Mouse (Mus musculus): ENCODE results near the gene Arhgap18.

Gene Arhgap18

DNA sequence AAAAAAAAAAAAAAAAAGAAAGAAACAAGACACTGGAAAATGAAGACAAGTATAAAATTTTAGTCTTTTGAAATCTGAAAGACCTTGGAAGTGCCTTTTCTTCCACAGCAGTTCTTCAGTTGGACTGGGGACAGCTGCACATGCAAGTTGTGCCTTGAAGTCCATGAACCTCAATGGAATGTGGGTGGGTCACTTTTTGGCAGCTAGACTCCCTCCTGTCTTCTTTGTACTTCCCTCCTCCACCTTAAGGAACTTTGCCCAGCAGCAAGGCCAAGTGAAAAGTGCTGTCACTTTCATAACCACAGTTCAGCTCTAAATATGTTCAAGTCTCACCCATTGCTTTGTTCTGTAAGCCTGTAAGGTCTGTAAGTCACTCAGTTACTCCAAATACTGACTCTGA, 23.2 kb downstream of the Arhgap18 start:
- no peak for DNase-seq (ENCODE audit: low spot score)

DNA sequence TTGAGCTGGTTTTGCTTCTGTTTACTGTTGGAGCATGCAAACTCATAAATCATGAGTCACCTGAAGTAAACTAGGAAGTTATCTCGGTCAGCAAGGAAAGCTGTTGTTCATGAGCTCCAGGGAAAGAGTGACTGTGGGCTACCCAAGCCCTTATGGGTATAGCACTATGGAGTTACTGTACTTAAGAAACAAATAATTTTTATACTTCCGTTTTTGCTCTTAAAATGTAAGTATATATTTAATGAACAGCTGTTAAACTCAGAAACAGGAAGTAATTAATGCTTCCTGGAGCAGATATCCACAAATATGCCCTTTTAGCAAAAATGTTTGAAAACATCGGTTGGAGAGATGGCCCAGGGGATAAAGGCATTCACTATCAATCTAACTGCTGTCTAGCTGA, 27.4 kb downstream of the Arhgap18 start:
- DNase-seq (ENCODE audit: low spot score) = no peak

DNA sequence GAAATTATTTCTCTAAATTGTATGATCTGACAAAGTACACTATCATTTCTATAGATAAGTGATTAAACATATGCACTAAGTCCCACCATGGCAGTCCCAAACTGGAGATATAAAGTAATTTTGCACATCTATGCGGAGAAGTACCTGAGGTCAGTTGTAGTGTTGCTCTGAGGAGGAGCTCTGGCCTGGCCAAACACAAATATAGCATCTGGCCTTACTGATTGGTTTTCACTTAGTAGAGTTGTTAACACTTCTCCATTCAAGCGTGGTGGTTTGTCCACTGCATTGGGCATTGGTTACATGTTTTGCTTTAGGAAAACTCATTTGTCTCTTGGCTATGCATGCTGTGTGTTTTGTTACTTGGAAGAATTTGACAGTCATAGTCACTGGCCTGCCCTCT, 36.5 kb downstream of the Arhgap18 start:
- DNase-seq (ENCODE audit: low spot score) = no peak

DNA sequence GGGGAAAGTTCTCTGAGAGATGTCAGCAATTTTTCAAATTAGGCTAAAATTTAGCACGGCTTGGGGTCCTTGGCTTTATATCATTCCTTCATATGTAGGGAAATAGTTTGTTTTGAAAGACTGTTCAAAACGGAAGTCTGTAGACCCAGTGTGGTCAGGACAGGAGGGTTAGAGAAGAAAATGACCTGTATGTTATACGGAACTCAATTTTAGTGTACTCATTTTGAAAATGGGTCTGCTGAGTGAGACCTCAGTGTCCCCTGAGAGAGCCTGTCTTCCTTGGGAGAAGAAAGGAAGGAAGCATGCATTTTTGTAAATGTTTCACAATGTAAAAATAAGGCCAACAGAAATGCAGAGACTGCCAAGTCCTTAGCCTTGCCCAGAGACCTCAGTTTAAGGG, 38.6 kb downstream of the Arhgap18 start:
- no peak for DNase-seq (ENCODE audit: low spot score)

DNA sequence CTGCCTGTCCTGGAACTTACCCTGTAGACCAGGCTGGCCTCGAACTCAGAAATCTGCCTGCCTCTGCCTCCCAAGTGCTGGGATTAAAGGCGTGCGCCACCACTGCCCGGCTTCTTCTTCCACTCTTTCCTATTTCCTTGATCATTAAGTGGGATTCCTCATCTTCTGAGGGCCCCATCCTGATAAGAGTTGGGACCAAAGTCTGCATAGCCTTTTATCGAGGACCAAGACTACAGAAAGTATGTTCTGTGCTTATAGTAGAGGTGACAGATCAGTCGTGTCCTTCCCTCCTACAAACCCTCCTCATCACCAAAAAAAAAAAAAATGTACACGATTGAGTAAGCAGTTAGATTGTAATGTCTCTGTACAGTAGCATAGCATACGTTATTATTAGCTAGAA, 39.8 kb downstream of the Arhgap18 start:
- no peak for DNase-seq (ENCODE audit: low spot score)

DNA sequence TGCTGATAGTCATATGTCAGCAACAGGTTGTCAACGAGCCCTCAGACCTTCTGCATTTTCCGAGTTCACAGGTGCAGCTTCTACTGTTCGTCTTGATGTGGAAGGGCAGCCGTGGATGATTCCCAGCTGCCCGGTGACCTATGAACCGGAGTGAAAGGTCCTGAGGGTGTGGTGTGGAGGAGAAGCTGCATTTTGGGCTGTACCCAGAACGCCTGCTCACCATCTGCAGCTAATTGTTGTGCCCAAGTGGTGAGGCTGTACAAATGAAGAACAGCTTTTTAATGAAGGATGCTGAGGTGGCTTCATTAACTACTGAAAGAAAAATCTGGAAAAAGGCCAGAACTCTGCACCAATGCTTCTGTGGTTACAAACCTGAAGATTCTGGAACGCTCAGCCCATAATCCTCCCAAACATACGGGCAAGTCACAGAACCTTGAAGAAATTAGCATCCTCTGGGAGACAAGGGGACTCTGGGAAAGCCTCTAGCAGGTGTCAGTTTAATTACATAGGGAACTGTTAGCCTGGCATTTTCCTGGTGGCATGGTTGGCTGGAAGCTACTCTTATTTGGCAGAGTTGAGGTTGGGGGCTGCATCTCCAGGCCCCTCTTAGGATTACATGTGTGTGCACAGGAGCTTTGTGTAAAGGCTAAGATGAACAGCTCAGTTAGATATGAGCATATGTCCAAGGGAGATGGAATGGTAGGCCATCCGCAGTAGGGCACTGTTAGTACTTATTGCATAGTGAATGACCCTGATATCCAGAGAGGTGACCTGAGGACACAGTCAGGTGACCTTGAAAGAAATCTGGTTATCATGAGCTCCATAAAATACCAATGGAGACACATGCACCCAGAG, 43.4 kb downstream of the Arhgap18 start:
- DNase-seq (ENCODE audit: low spot score) = no peak

DNA sequence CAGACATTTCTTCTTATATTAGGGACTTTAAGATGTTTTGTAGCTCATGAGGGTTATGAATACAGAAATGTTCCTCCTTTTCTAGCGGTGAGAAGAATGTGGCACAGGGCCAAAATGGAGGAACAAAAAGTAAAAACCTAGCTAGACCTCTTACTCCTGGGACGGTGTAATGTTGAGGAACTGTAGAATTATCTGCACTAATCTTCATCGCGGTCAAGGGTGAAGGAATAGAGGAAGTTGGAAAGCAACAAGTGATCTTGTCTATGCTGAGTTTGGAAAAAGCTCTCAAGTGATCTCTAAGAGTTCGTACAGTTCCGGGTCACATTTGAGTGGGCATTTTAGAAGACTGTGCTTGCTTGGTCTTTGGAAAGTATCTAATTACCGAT, 44.1 kb downstream of the Arhgap18 start:
- no peak for DNase-seq (ENCODE audit: low spot score)

DNA sequence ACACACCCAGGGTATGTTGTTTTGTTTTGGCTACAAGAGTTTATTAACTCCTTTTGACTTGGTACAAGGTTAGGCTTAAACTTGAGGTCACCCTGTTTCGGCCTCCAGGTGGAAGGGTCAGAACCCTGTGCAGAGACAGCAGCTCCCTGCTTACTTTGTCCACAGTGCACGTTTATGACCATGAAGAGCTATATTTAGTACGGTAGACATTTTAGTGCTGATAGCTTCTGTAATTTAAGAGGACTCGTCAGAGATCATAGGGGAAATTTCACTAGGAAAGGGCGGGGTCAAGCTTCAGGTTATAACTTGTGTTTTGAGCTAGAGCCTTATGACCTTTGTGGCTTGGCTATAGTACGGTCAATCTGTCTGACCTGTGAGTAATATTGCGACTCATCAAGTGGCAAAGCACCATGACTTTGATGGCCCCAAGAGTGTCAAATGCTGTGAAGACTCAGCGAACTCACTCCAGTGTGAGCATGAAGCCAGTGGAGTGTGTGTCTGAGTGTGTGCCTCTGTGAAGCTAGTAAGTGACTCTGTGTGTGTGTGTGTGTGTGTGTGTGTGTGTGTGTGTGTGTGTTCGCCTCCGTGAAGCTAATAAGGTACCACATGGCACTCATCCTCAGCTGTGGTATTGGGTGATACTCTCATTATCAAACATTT, 45.7 kb downstream of the Arhgap18 start:
- no peak for DNase-seq (ENCODE audit: low spot score)

DNA sequence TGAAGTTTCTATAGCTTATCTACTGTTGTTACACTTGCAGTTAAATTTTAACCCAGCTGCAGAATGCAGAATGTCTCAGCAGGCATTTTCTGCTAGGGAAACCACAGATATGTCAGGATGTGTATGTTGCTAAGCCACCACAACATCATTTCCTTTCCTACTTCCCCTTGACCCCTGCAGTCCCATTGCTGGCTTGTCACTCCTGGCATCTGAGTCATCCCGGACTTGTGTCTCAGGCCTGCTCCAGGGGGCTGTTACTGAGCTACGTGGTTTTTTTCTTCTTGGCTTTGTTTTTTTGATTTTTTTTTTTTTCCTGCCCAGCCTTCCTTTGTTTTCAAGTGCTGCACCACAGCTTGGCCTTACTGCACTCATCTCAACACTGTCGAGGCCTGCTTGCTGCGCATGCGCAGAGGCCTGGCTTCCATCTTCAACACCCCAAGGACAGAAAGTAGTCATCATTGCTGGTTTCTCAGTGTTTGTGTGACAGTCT, 46.4 kb downstream of the Arhgap18 start:
- DNase-seq (ENCODE audit: low spot score) = no peak

DNA sequence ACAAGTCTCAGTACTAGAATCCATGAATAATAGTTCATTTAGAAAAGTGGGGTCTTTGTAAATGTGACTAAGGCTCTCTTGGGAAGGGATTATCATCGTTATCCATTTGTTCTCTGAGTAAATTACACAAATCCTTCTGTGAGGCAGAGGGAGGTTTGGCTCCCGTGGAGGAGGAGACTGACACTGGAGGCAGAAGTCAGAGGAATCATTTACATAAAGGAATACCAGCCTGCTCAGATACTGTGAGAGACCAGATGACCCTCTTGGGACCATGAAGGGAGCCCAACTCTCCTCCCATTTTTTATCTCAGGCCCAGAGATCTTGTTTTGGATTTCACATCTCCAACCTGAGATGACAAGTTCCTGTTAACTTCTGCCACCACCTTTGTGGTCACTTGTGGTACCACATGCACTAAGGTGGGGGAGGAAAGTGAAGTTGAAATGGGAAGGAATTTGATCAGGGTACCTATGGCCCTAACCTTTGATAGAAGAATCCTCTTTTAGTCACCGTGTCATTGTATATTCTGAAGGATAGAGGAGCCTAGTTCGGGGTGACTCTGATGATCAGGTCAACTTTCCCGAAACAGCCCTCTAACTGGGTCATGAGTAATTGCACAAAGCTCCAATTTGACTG, 51.2 kb downstream of the Arhgap18 start:
- no peak for DNase-seq (ENCODE audit: low spot score)

DNA sequence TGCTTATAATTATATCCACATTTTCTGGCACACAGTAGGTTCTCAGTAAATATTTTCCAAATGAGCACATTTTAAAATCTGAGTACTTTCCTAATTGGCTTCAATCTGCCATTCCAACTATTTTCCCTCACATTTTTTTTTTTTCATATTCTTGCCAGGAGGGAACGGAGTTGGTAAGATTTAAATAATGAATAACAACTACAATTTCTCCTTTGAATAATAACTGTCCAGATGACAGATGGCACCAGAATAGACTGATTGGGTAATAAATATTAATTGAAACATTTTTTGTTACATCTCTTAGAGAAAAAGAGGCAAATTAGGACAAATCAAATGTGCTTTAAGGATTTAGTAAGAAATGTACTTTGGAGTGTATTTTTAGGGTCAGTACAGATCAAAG, 51.8 kb downstream of the Arhgap18 start:
- no peak for DNase-seq (ENCODE audit: low spot score)

DNA sequence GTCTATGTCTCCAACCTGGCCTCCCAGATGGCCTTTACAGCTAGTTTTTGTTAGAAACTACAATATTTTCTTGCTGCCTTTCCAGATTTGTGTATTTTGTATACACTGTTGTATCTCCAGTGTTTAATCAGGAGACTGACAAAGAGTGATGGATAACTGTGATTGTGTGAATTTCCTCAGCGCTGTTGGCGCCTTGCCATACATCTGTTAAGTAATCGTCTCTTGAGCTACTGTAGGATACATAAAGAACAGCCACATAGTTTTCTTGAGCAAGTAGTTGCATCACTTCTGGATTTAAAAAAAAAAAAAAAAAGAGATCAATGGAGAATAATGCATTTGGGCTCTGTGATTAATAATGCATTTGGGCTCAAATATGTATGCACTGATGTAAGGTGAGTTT, 52.9 kb downstream of the Arhgap18 start:
- no peak for DNase-seq (ENCODE audit: low spot score)

DNA sequence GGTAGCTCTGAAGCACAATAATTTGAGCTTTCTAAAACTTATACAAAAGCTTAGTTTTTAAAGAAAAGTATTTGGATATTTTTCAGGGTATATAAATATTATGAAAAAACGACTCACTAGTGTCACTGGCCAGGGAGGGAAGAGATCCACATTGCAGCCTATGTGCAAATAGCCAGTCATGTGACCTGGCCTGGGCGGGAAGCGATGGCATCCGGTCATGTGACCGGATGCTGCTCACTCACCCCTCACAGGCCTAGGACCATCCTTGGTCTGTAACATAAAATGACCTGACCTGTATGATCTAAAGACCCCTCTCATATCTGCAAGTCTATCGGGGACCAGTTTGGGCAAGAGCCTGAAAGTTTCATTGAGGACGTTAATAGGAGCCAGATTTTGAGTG, 56.8 kb downstream of the Arhgap18 start:
- no peak for DNase-seq (ENCODE audit: low spot score)

DNA sequence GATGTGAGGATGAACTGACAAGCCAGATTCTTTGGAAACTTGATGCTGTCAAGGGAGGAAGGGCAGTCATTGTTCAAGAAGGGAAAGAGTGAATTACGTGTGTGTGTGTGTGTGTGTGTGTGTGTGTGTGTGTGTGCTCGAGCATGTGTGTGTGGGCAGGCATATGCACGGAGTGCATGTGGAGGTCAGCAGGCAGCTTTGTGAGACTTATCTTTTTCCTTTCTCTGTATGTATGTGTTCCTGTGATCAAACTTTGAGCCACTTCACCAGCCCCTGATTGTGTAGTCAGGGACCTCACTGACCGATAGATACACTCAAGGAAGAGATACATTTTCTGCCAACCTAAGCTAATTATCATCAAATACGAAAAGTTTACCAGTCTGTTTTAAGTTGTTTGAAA, 57.6 kb downstream of the Arhgap18 start:
- DNase-seq (ENCODE audit: low spot score) = no peak

DNA sequence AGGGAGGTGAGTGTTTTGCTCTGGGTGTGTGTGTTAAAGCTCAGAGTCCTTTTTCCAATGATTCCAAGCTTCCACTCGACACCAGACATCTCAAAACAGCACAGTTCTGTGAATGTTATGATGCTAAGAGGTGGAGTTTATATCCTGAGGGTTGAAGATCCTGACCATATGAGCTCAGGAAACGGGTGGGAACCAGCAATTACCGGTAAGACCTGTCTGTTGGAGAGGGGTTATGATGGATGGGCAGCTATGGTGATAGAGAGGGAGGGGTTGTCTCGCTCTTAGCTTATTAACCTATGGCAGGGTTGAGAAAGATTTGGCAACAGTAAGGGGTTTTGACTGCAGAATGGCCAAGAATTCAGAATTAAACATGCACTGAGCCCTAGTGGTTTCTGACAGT, 58.1 kb downstream of the Arhgap18 start:
- DNase-seq (ENCODE audit: low spot score) = no peak

DNA sequence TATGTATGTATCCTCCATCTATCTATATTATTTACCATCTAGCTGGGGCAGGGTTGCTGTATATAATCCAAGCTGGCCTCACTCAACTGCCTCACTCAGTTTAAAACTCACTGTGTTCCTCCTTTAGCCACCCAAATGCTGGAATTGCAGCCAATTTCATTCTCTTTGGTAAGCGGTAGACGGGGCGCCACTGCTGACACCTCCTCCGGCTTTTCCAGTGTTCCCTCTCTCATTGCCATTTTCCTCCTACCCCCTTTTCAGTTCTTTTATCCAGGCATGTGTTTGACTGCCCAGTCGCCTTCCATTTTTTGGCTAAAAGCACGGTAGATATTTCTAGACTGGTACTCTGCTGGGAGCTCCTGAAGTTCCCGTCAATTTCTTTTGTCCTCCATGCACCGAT, 62.4 kb downstream of the Arhgap18 start:
- no peak for DNase-seq (ENCODE audit: low spot score)

DNA sequence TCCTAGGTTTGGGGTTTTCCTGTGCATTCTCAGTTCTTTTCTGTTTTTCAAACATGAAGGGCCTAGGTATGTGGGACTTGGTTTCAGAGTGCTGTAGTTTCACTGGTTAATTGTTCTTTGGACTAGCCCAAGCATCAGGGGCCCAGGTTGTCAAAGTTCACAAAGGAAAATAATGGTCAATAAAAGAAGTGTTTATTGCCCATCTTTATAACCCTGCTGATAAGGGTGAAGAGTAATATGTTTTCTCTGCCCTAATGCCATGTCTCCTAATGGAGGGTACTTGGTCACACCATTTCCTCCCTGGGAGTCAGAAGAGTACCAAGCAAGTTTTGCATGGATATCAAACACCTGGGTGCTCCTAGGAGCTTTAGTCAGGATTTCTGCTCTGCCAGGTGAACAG, 67.1 kb downstream of the Arhgap18 start:
- DNase-seq (ENCODE audit: low spot score) = no peak

DNA sequence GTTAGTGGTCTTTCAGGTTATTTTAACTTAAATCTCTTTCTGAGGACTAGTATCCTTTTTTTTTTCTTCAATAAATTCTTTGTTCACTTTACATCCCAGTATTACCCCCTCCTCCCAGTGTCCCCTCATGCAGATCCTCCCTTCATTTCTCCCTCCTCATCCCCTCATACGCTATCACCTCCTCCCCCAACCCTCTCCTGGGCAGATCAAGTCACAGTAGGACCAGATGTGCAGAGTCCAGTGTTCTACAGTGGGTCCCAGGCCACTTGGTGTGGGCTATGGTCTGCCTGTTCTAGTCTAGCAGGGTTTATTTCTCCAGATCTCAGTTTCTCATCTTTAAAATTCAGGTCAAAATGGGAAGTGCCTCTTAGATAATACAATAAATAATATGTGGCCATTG, 67.7 kb downstream of the Arhgap18 start:
- no peak for DNase-seq (ENCODE audit: low spot score)

DNA sequence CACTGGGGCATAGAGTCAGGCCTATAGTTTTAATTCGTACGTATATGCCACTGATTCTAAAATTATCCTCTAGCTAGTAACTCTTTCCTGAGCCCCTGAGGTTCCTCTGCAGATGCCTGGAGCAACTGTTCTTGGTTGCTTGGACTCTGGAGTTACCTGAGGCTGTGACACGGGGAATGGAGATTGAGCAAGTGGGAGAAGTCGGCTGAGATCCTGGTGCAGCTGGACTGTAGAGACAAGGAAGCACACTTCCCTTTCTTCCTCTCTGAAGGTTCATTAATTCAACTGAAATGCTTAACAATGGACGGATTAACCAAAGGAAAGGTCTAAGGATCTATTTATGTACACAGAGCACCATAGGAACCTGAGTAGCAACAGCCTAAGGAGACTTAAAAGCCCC, 70.8 kb downstream of the Arhgap18 start:
- no peak for DNase-seq (ENCODE audit: low spot score)

DNA sequence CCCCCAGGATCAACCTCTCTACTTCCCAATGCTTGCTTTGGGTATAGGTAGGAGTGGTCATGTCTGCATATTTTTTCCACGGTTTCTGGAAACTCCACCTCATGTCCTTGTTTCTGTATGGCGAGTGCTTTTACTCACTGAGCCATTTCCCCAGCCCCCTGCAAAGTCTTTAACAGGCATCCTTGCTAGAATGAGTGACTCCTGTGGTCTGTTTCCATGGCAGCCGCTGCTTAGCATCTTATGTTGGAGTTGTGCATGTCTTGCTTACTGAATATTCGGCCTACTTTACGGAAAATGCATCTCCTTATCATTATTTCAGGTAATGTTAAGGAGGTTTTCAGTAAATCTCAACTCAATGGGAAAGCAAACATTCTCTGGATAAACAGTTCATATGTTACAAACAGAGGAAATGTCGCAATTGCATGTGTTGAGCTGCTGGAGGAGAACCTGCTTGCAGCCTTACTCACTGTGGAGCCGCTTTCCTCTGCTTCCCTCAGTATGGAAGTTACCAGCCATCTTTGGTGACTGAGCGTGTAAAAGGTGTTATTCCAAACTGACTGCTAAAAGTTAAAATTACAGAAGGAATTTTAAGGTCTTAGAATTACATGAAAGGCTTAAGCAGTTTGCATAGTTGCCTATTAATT, 72.1 kb downstream of the Arhgap18 start:
- DNase-seq (ENCODE audit: low spot score) = no peak

DNA sequence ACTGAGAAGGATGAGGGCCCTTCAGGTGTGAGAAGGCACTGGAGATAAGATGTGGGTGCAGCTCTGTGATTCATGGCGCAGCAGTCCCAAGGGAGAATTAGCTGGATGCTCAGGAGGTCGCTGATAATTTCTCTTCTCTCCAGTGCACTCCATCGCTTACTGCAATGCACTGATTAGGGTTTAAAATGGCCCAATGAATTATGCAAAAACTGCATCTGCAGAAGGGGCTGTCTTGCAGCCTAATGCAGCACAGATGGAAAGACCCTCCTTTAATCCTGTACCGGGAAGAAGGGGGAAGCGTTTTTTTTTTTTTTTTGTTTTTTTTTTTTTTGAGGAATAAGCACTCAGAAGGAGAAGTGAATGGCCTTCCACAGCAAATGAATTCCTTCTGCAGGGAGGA, 74.1 kb downstream of the Arhgap18 start:
- DNase-seq (ENCODE audit: low spot score) = no peak

DNA sequence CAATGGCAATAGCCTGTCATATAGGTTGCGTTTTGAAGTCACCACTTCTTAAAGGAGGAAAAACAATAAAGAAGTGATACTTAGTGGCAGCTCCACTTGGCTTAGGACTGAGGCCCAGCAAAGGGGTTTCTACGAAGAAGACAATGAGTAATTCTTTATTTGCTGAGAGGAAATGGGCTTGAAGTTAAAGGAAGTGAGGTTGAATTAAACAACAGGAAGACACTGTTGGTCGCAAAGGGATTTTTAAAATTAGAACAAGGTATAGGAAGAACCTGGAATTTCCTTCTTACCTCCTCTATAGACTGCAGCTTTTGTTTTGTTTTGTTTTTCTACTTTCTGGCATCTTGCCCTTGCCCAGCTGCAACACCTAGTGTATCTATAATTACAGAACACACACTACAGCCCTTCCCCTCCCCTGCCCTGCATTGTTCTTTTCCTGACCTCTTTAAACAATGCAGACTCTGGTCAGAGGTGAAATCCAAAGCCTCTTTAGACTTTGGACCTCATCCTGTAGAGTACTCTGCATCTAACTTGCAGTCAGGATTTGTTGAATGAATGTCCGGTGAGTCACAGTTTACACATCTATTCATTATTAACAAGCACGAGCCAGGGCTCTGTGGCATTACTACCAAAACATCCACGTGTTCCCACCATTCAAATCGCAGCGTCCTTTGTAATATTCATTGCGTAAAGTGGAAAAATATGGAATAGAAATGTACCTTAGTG, 75.4 kb downstream of the Arhgap18 start:
- no peak for DNase-seq (ENCODE audit: low spot score)

All from MN1 (cell line).